Mouse (Mus musculus) midbrain, embryonic 13.5 days (tissue): ENCODE measurements around the gene Actrt3. TPM values are rescaled to one million over a fixed set of nuclear protein-coding genes. Genes with fewer than 3 reads are reported as not detected.

Experiments used
- ATAC-seq: fragments of 200-750 bp; cut with Nextera tagmentation; 2 replicates; pipeline ENCODE4 v1.8.0; 2017; ENCODE audit warnings: mild to moderate bottlenecking, moderate TSS enrichment, moderate library complexity
- H3K27ac ChIP-seq: fragments of 300-500 bp; sonication (generic); 2 replicates; pipeline ENCODE4 v1.5.1; 2015; ENCODE audit warnings: inconsistent platforms, mild to moderate bottlenecking, moderate library complexity
- H3K27me3 ChIP-seq: fragments of 300-500 bp; sonication (generic); 2 replicates; pipeline ENCODE4 v1.6.1; 2015; ENCODE audit warnings: mild to moderate bottlenecking, inconsistent platforms
- H3K36me3 ChIP-seq: fragments of 300-500 bp; sonication (generic); 2 replicates; pipeline ENCODE4 v1.6.1; 2015; ENCODE audit warnings: mild to moderate bottlenecking, inconsistent platforms
- H3K4me1 ChIP-seq: fragments of 300-500 bp; sonication (generic); replicated peaks from 2 replicates; pipeline ENCODE4 v1.6.1; 2015; ENCODE audit warnings: inconsistent platforms
- H3K4me2 ChIP-seq: fragments of 300-500 bp; sonication (generic); replicated peaks from 2 replicates; pipeline ENCODE4 v1.6.1; 2015; ENCODE audit warnings: moderate library complexity, mild to moderate bottlenecking, inconsistent platforms
- H3K4me3 ChIP-seq: fragments of 300-500 bp; sonication (generic); replicated peaks from 2 replicates; pipeline ENCODE4 v1.5.1; 2015; ENCODE audit warnings: mild to moderate bottlenecking, inconsistent platforms
- H3K9ac ChIP-seq: fragments of 300-500 bp; sonication (generic); replicated peaks from 2 replicates; pipeline ENCODE4 v1.6.1; 2015; ENCODE audit warnings: mild to moderate bottlenecking, inconsistent platforms
- H3K9me3 ChIP-seq: fragments of 300-500 bp; sonication (generic); 2 replicates; pipeline ENCODE4 v1.6.1; 2016; ENCODE audit warnings: mild to moderate bottlenecking, inconsistent platforms
- WGBS: fragments of 180-500 bp; shearing (Covaris S2); methylation state at CpG from one replicate; pipeline ENCODE4 v1.1.7; 2015; 5-methylcytosine and 5-hydroxymethylcytosine counted together
- polyA plus RNA-seq: library from polyadenylated mRNA; unstranded; fragments of >200 nt; fragmentation: Nextera tagmentation; extraction: Ambion mirVana; gene quantifications from 2 replicates; pipeline ENCODE4 v1.2.1, GENCODE M21; 2015

The Actrt3 gene
- 0.17 and 0.23 TPM in 2 replicates for polyA plus RNA-seq

- peak within 1 kb of the TSS; percentile 83 for H3K4me2 ChIP-seq
- peak within 1 kb of the TSS; percentile 69 for H3K9ac ChIP-seq
- peak within 1 kb of the TSS; percentile 92 for H3K4me3 ChIP-seq
- ATAC-seq = no peak
- WGBS = 1% methylated on average over 32 of the region's 32 CpGs
- H3K4me1 ChIP-seq = peaks cover 35% of the 10 kb centered on the region
- peaks cover 17% of the 10 kb centered on the region; the same call in 1 of the 2 replicates for H3K27me3 ChIP-seq
- no peaks in the 10 kb centered on the region for H3K9me3 ChIP-seq
- peaks cover 8% of the 10 kb centered on the region for H3K36me3 ChIP-seq
- peak within 1 kb of the TSS; percentile 52; the same call in 1 of the 2 replicates for H3K27ac ChIP-seq
Observed at GRCm38 (mm10) chr3:30599711-30600545, at the start of gene Actrt3. Gene Actrt3, minus strand, starts transcription at chr3:30599939.

- WGBS = 97% methylated on average over 2 of the region's 2 CpGs
- ATAC-seq = no peak
- H3K4me1 ChIP-seq = peaks cover 20% of the 10 kb centered on the region
Observed at GRCm38 (mm10) chr3:30648466-30648865, 48.7 kb upstream of the Actrt3 start.

GRCm38 (mm10) chr3:30647440-30648090 is 47.8 kb upstream of the Actrt3 start, which contains the start of gene Lrrc34:
Gene Lrrc34, minus strand, starts transcription at chr3:30647869.
- ATAC-seq = peak; percentile 88
- Histone ChIP-seq H3K4me2 (peak within 1 kb of the TSS; percentile 63), H3K4me3 (peak within 1 kb of the TSS; percentile 33), H3K9ac (peak within 1 kb of the TSS; percentile 53), H3K4me1 (peaks cover 20% of the 10 kb centered on the region), H3K27ac (no peak within 1 kb of the TSS), H3K36me3 (no peaks in the 10 kb centered on the region), H3K27me3 (peaks cover 48% of the 10 kb centered on the region), H3K9me3 (no peaks in the 10 kb centered on the region)
- under 1% methylated on average over 25 of the region's 25 CpGs for WGBS

More at GRCm38 (mm10) chr3:30648466-30648865, 48.7 kb upstream of the Actrt3 start:
- no peaks in the 10 kb centered on the region for H3K36me3 ChIP-seq
- H3K4me3 ChIP-seq = no peak overlapping the region
- no peak overlapping the region for H3K27ac ChIP-seq
- no peaks in the 10 kb centered on the region for H3K9me3 ChIP-seq
- H3K9ac ChIP-seq = no peak overlapping the region
- peaks cover 48% of the 10 kb centered on the region for H3K27me3 ChIP-seq
- no peak overlapping the region for H3K4me2 ChIP-seq

- ATAC-seq = no peak
- no peak overlapping the region for H3K4me2 ChIP-seq
- H3K4me1 ChIP-seq = peaks cover 20% of the 10 kb centered on the region
- no peak overlapping the region for H3K27ac ChIP-seq
- peaks cover 42% of the 10 kb centered on the region for H3K27me3 ChIP-seq
- H3K4me3 ChIP-seq = no peak overlapping the region
- no peak overlapping the region for H3K9ac ChIP-seq
- no peaks in the 10 kb centered on the region for H3K36me3 ChIP-seq
- no peaks in the 10 kb centered on the region for H3K9me3 ChIP-seq
- 53% methylated on average over 8 of the region's 8 CpGs for WGBS
Observed at GRCm38 (mm10) chr3:30646761-30647160, 47.0 kb upstream of the Actrt3 start.

GRCm38 (mm10) chr3:30644207-30644606 is 44.5 kb upstream of the Actrt3 start, which contains the start of gene Lrriq4:
Gene Lrriq4, plus strand, starts transcription at chr3:30644507.
- WGBS = 80% methylated on average over 2 of the region's 2 CpGs
- Histone ChIP-seq H3K4me1 (peaks cover 6% of the 10 kb centered on the region), H3K4me3 (no peak within 1 kb of the TSS), H3K27ac (no peak within 1 kb of the TSS), H3K36me3 (no peaks in the 10 kb centered on the region), H3K9me3 (no peaks in the 10 kb centered on the region), H3K27me3 (peaks cover 18% of the 10 kb centered on the region), H3K9ac (no peak within 1 kb of the TSS), H3K4me2 (no peak within 1 kb of the TSS)
- no peak for ATAC-seq

- H3K27ac ChIP-seq = no peak overlapping the region
- H3K4me2 ChIP-seq = no peak overlapping the region
- H3K9me3 ChIP-seq = no peaks in the 10 kb centered on the region
- no peaks in the 10 kb centered on the region for H3K4me1 ChIP-seq
- no peaks in the 10 kb centered on the region for H3K27me3 ChIP-seq
- H3K4me3 ChIP-seq = no peak overlapping the region
- no peak overlapping the region for H3K9ac ChIP-seq
- WGBS = 80% methylated on average over 4 of the region's 4 CpGs
- ATAC-seq = no peak
- H3K36me3 ChIP-seq = no peaks in the 10 kb centered on the region
Observed at GRCm38 (mm10) chr3:30635629-30636028, 35.9 kb upstream of the Actrt3 start.

- 59% methylated on average over 3 of the region's 3 CpGs for WGBS
- no peak overlapping the region for H3K27ac ChIP-seq
- no peaks in the 10 kb centered on the region for H3K27me3 ChIP-seq
- H3K9me3 ChIP-seq = no peaks in the 10 kb centered on the region
- no peak overlapping the region for H3K4me2 ChIP-seq
- no peak overlapping the region for H3K4me3 ChIP-seq
- H3K9ac ChIP-seq = no peak overlapping the region
- ATAC-seq = no peak
- no peaks in the 10 kb centered on the region for H3K36me3 ChIP-seq
- no peaks in the 10 kb centered on the region for H3K4me1 ChIP-seq
Observed at GRCm38 (mm10) chr3:30633681-30634080, 33.9 kb upstream of the Actrt3 start.

GRCm38 (mm10) chr3:30620132-30620531 is 20.4 kb upstream of the Actrt3 start:
- no peak overlapping the region for H3K4me3 ChIP-seq
- no peaks in the 10 kb centered on the region for H3K4me1 ChIP-seq
- H3K27ac ChIP-seq = no peak overlapping the region
- H3K9ac ChIP-seq = no peak overlapping the region
- peaks cover 49% of the 10 kb centered on the region for H3K36me3 ChIP-seq
- no peaks in the 10 kb centered on the region for H3K9me3 ChIP-seq
- no peak for ATAC-seq
- WGBS = 93% methylated on average over 8 of the region's 8 CpGs
- H3K4me2 ChIP-seq = no peak overlapping the region
- H3K27me3 ChIP-seq = no peaks in the 10 kb centered on the region

GRCm38 (mm10) chr3:30610930-30611329 is 11.2 kb upstream of the Actrt3 start:
- H3K9me3 ChIP-seq = no peaks in the 10 kb centered on the region

GRCm38 (mm10) chr3:30608999-30609398 is 9.3 kb upstream of the Actrt3 start:
- Histone ChIP-seq H3K27ac (no peak overlapping the region), H3K9ac (no peak overlapping the region), H3K4me1 (peaks cover 16% of the 10 kb centered on the region; the same call in 1 of the 2 replicates), H3K9me3 (no peaks in the 10 kb centered on the region), H3K36me3 (peaks cover 68% of the 10 kb centered on the region), H3K4me3 (no peak overlapping the region), H3K4me2 (no peak overlapping the region), H3K27me3 (no peaks in the 10 kb centered on the region)
- no peak for ATAC-seq
- WGBS = 88% methylated on average over 3 of the region's 3 CpGs

More at GRCm38 (mm10) chr3:30610930-30611329, 11.2 kb upstream of the Actrt3 start:
- WGBS = 92% methylated on average over 4 of the region's 4 CpGs
- H3K4me3 ChIP-seq = no peak overlapping the region
- H3K36me3 ChIP-seq = peaks cover 74% of the 10 kb centered on the region
- H3K9ac ChIP-seq = no peak overlapping the region
- no peak overlapping the region for H3K4me2 ChIP-seq
- H3K4me1 ChIP-seq = peaks cover 5% of the 10 kb centered on the region; the same call in 1 of the 2 replicates
- no peaks in the 10 kb centered on the region for H3K27me3 ChIP-seq
- H3K27ac ChIP-seq = no peak overlapping the region
- ATAC-seq = no peak

GRCm38 (mm10) chr3:30603256-30603655 is 3.5 kb upstream of the Actrt3 start:
- Histone ChIP-seq H3K27ac (no peak overlapping the region), H3K27me3 (peaks cover 8% of the 10 kb centered on the region; the same call in 1 of the 2 replicates), H3K9me3 (no peaks in the 10 kb centered on the region), H3K36me3 (peaks cover 27% of the 10 kb centered on the region), H3K4me2 (peak overlapping the region; percentile 83), H3K4me3 (peak overlapping the region; percentile 92), H3K9ac (peak overlapping the region; percentile 90), H3K4me1 (peaks cover 36% of the 10 kb centered on the region)
- WGBS = 28% methylated on average over 10 of the region's 10 CpGs
- ATAC-seq = no peak

GRCm38 (mm10) chr3:30602740-30603098 is 3.0 kb upstream of the Actrt3 start:
- no peak for ATAC-seq

More at GRCm38 (mm10) chr3:30602740-30603098, 3.0 kb upstream of the Actrt3 start:
- Histone ChIP-seq H3K27ac (peak overlapping the region; percentile 96), H3K4me3 (peak overlapping the region; percentile 92), H3K4me2 (peak overlapping the region; percentile 83), H3K27me3 (peaks cover 12% of the 10 kb centered on the region; the same call in 1 of the 2 replicates), H3K9me3 (no peaks in the 10 kb centered on the region), H3K9ac (peak overlapping the region; percentile 90), H3K4me1 (peaks cover 34% of the 10 kb centered on the region), H3K36me3 (peaks cover 23% of the 10 kb centered on the region)
- 0% methylated on average over 27 of the region's 27 CpGs for WGBS
